Mouse (Mus musculus) mammary gland, adult 2 months (tissue): ENCODE results near the gene 4933434E20Rik. TPM values are rescaled to one million over a fixed set of nuclear protein-coding genes. Genes with fewer than 3 reads are reported as not detected.

Experiments used
- polyA plus RNA-seq: library from polyadenylated mRNA; depleted of rRNA; stranded (reverse); fragments of >200 nt; gene quantifications from 2 replicates; pipeline ENCODE4 v1.2.3, GENCODE M21; 2012; ENCODE audit warnings: low replicate concordance; rRNA removed

Gene 4933434E20Rik
- polyA plus RNA-seq: 27.6 and 68.5 TPM in 2 replicates

GRCm38 (mm10) chr3:90051441-90052350 is at the start of gene 4933434E20Rik:
TSS of gene 4933434E20Rik (plus strand) at chr3:90051636.

DNA sequence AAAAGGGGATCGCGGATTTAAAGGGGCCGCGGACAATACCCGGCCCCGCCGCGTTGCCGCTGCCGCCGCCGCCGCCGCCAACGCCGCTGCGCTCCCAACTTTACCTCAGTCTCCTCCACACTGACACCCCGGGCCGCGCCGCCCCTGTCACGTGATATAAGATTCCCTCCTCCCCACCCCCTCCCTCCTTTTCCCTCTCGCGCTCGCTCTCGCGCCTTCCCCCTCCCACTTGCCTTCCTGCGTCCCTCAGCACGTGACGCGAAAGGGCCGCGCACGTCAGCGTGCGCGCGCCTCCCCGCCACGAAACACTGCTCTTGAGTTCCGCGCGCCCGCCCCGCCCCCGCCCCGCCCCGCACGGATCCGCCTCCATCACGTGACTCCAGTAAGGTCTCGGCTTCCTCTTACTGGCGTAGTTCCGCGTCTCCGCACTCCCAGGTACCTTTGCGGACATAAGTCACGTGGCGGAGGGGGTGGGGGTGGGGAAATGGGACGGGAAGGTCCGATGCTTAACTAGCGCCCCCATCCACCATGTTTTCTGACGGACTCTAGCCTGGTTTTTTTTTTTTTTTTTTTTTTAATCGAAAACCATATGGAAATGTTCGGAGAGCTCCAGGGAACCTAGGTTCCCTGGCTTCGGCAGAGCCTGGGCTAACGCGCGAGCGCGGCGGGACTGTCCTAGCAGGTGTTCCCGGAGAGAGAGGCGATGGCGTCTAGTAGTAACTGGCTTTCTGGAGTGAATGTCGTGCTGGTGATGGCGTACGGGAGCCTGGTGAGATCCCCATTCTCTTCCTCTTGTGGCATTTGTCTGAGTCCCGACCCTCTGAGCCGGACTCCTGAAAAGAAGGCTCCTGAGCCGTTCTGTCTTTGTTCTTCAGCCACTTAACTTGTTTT is 1.2 kb downstream of the 4933434E20Rik start, which contains the start of gene Ubap2l:
Gene Ubap2l, minus strand, starts transcription at position 278 of the 891 bp plus-strand sequence.

GRCm38 (mm10) chr3:90072294-90072693 is 20.9 kb downstream of the 4933434E20Rik start, which contains the start of gene Tpm3:
TSS of gene Tpm3 (plus strand) at chr3:90072649.

GRCm38 (mm10) chr3:90103938-90104337 is 52.5 kb downstream of the 4933434E20Rik start, which contains the start of gene Nup210l:
TSS of gene Nup210l (plus strand) at chr3:90104132.

Other genes starting within 250 kb of the 4933434E20Rik start
- gene She, start 220.3 kb upstream of the 4933434E20Rik start, polyA plus RNA-seq: 3.1 and 4.3 TPM in 2 replicates
- gene Il6ra, start 138.4 kb upstream of the 4933434E20Rik start, polyA plus RNA-seq: 19.8 and 27.4 TPM in 2 replicates
- gene Atp8b2, start 88.1 kb upstream of the 4933434E20Rik start, polyA plus RNA-seq: 50.7 and 118 TPM in 2 replicates
- 29.1 and 76.8 TPM in 2 replicates for gene Hax1, start 52.9 kb upstream of the 4933434E20Rik start, polyA plus RNA-seq
- 114 and 174 TPM in 2 replicates for gene Ubap2l, start 992 bp downstream of the 4933434E20Rik start, polyA plus RNA-seq
- gene Tpm3, start 21.0 kb downstream of the 4933434E20Rik start, polyA plus RNA-seq: 103 and 148 TPM in 2 replicates
- 0.27 and 0.57 TPM in 2 replicates for gene Nup210l, start 52.5 kb downstream of the 4933434E20Rik start, polyA plus RNA-seq
- 1,026 and 2,137 TPM in 2 replicates for gene Rps27, start 162.0 kb downstream of the 4933434E20Rik start, polyA plus RNA-seq
- gene Rab13, start 162.1 kb downstream of the 4933434E20Rik start, polyA plus RNA-seq: 5.5 and 5.7 TPM in 2 replicates
- 69.0 and 95.6 TPM in 2 replicates for gene Jtb, start 180.0 kb downstream of the 4933434E20Rik start, polyA plus RNA-seq
- 1.7 and 2.5 TPM in 2 replicates for gene Creb3l4, start 191.9 kb downstream of the 4933434E20Rik start, polyA plus RNA-seq
- 99.1 and 121 TPM in 2 replicates for gene Slc39a1, start 196.5 kb downstream of the 4933434E20Rik start, polyA plus RNA-seq
- gene Crtc2, start 202.5 kb downstream of the 4933434E20Rik start, polyA plus RNA-seq: 81.9 and 84.8 TPM in 2 replicates
- 78.6 and 97.3 TPM in 2 replicates for gene Dennd4b, start 213.5 kb downstream of the 4933434E20Rik start, polyA plus RNA-seq
- 22.3 and 24.7 TPM in 2 replicates for gene Gatad2b, start 241.5 kb downstream of the 4933434E20Rik start, polyA plus RNA-seq